Mouse (Mus musculus): ENCODE results near the gene Prx. TPM values are rescaled to one million over a fixed set of nuclear protein-coding genes. Genes with fewer than 3 reads are reported as not detected.

The Prx gene
- polyA plus RNA-seq (2015; fragmentation: Nextera tagmentation; extraction: Ambion mirVana): 5.8 and 6.3 TPM in 2 replicates

GRCm38 (mm10) chr7:27499036-27499435 lies at the start of gene Prx:
TSS of gene Prx (plus strand) at chr7:27499324.
- Histone ChIP-seq H3K9me3 (no peaks in the 10 kb centered on the region), H3K9ac (no peak within 1 kb of the TSS), H3K27ac (no peak within 1 kb of the TSS), H3K4me3 (no peak within 1 kb of the TSS), H3K4me2 (no peak within 1 kb of the TSS), H3K36me3 (no peaks in the 10 kb centered on the region), H3K27me3 (no peaks in the 10 kb centered on the region), H3K4me1 (peaks cover 12% of the 10 kb centered on the region; the same call in 1 of the 2 replicates)
- ATAC-seq (ENCODE audit: insufficient number of reproducible peaks, insufficient read depth, low FRiP score, low TSS enrichment, low read depth): no peak
- 30% methylated on average over 3 of the region's 3 CpGs for WGBS

GRCm38 (mm10) chr7:27451359-27451758 lies 47.8 kb upstream of the Prx start:
- H3K9me3 ChIP-seq: no peaks in the 10 kb centered on the region
- no peak overlapping the region for H3K27ac ChIP-seq
- no peak for ATAC-seq (ENCODE audit: insufficient number of reproducible peaks, insufficient read depth, low FRiP score, low TSS enrichment, low read depth)
- 87% methylated on average over 2 of the region's 2 CpGs for WGBS
- H3K4me2 ChIP-seq: no peak overlapping the region
- no peaks in the 10 kb centered on the region for H3K36me3 ChIP-seq
- H3K4me3 ChIP-seq: no peak overlapping the region
- H3K27me3 ChIP-seq: peaks cover 11% of the 10 kb centered on the region
- peaks cover 22% of the 10 kb centered on the region for H3K4me1 ChIP-seq
- H3K9ac ChIP-seq: no peak overlapping the region

DNA sequence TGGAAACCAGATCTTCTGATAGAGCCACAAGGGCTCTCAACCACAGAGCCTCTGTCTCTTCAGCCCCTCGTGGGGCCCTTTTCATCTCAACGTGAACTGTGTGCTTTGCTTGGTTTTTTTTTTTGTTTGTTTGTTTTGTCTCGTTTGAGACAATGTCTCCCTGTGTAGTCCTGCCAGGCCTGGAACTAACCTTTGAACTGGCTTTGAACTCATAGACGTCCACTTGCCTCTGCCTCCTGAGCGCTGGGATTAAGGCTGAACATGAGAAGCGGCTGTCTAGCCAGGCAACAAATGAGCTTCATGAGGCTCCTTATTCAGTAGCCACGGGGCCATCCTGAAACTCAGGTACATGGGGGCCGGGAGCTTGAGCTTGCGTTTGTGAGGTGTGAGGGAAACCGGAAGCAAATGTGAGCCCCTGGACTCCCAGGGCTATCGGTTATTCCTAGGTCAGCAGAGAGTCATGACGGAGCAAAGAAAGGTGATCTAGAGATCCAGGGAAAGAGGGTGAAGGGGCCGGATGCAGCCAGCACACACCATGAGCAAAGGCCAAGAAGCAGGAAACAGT lies 46.8 kb upstream of the Prx start:
- Histone ChIP-seq H3K4me2 (no peak overlapping the region), H3K4me1 (peaks cover 14% of the 10 kb centered on the region), H3K36me3 (no peaks in the 10 kb centered on the region), H3K9me3 (no peaks in the 10 kb centered on the region), H3K4me3 (no peak overlapping the region), H3K27ac (no peak overlapping the region), H3K9ac (no peak overlapping the region), H3K27me3 (peaks cover 2% of the 10 kb centered on the region)
- no peak for ATAC-seq (ENCODE audit: insufficient number of reproducible peaks, insufficient read depth, low FRiP score, low TSS enrichment, low read depth)
- WGBS: 43% methylated on average over 13 of the region's 13 CpGs

GRCm38 (mm10) chr7:27454461-27455121 lies 44.5 kb upstream of the Prx start:
- Histone ChIP-seq H3K36me3 (0 out of 2 replicates have a peak, but pooled peaks cover 3% of the 10 kb centered on the region), H3K27me3 (no peaks in the 10 kb centered on the region), H3K4me2 (no peak overlapping the region), H3K4me3 (no peak overlapping the region), H3K9me3 (no peaks in the 10 kb centered on the region), H3K9ac (no peak overlapping the region), H3K4me1 (0 out of 2 replicates have a peak, but pooled peaks cover 3% of the 10 kb centered on the region), H3K27ac (no peak overlapping the region)
- ATAC-seq (ENCODE audit: insufficient number of reproducible peaks, insufficient read depth, low FRiP score, low TSS enrichment, low read depth): no peak
- 70% methylated on average over 10 of the region's 10 CpGs for WGBS

- H3K4me1 ChIP-seq: 0 out of 2 replicates have a peak, but pooled peaks cover 3% of the 10 kb centered on the region
- no peak overlapping the region for H3K4me3 ChIP-seq
- H3K9me3 ChIP-seq: no peaks in the 10 kb centered on the region
- H3K9ac ChIP-seq: no peak overlapping the region
- ATAC-seq (ENCODE audit: insufficient number of reproducible peaks, insufficient read depth, low FRiP score, low TSS enrichment, low read depth): no peak
- WGBS: 93% methylated on average over 3 of the region's 3 CpGs
- 0 out of 2 replicates have a peak, but pooled peaks cover 4% of the 10 kb centered on the region for H3K36me3 ChIP-seq
- no peak overlapping the region for H3K4me2 ChIP-seq
- H3K27ac ChIP-seq: no peak overlapping the region
- H3K27me3 ChIP-seq: no peaks in the 10 kb centered on the region
Measured at GRCm38 (mm10) chr7:27455273-27455672, 43.9 kb upstream of the Prx start.

- H3K4me1 ChIP-seq: no peaks in the 10 kb centered on the region
- H3K9ac ChIP-seq: no peak overlapping the region
- H3K9me3 ChIP-seq: no peaks in the 10 kb centered on the region
- H3K27ac ChIP-seq: no peak overlapping the region
- H3K27me3 ChIP-seq: no peaks in the 10 kb centered on the region
- H3K36me3 ChIP-seq: 0 out of 2 replicates have a peak, but pooled peaks cover 4% of the 10 kb centered on the region
- 87% methylated on average over 4 of the region's 4 CpGs for WGBS
- H3K4me3 ChIP-seq: no peak overlapping the region
- no peak for ATAC-seq (ENCODE audit: insufficient number of reproducible peaks, insufficient read depth, low FRiP score, low TSS enrichment, low read depth)
- no peak overlapping the region for H3K4me2 ChIP-seq
Measured at GRCm38 (mm10) chr7:27458614-27459013, 40.5 kb upstream of the Prx start.

DNA sequence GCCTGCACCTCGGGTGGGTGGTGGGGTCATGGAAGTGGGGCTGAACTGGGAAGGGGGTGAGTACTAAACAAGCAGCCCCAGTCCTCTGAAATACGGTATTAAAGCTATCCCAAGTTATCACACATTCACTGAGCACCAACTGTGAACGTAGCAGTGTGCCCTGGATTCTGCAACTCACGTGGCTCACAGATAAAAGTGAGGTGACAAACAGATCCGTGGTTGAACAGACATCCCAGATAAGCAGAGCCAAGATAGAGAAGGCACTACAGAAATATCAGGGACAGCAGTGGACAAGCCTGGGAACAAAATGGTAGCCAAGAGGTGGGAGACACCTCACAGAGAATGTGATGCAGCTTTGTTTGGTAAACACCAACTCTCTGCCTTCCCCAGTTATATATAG lies 39.5 kb upstream of the Prx start:
- Histone ChIP-seq H3K9ac (no peak overlapping the region), H3K4me3 (no peak overlapping the region), H3K4me2 (no peak overlapping the region), H3K4me1 (no peaks in the 10 kb centered on the region), H3K27me3 (no peaks in the 10 kb centered on the region), H3K9me3 (no peaks in the 10 kb centered on the region), H3K27ac (no peak overlapping the region), H3K36me3 (0 out of 2 replicates have a peak, but pooled peaks cover 4% of the 10 kb centered on the region)
- 90% methylated on average over 5 of the region's 5 CpGs for WGBS
- no peak for ATAC-seq (ENCODE audit: insufficient number of reproducible peaks, insufficient read depth, low FRiP score, low TSS enrichment, low read depth)

GRCm38 (mm10) chr7:27460477-27460876 lies 38.6 kb upstream of the Prx start:
- no peak for ATAC-seq (ENCODE audit: insufficient number of reproducible peaks, insufficient read depth, low FRiP score, low TSS enrichment, low read depth)
- Histone ChIP-seq H3K9me3 (no peaks in the 10 kb centered on the region), H3K4me1 (no peaks in the 10 kb centered on the region), H3K9ac (no peak overlapping the region), H3K4me2 (no peak overlapping the region), H3K4me3 (no peak overlapping the region), H3K27ac (no peak overlapping the region), H3K27me3 (no peaks in the 10 kb centered on the region), H3K36me3 (0 out of 2 replicates have a peak, but pooled peaks cover 4% of the 10 kb centered on the region)
- 76% methylated on average over 6 of the region's 6 CpGs for WGBS

- no peak overlapping the region for H3K9ac ChIP-seq
- H3K36me3 ChIP-seq: no peaks in the 10 kb centered on the region
- H3K4me3 ChIP-seq: no peak overlapping the region
- H3K4me1 ChIP-seq: peaks cover 6% of the 10 kb centered on the region
- H3K4me2 ChIP-seq: no peak overlapping the region
- no peak overlapping the region for H3K27ac ChIP-seq
- ATAC-seq (ENCODE audit: insufficient number of reproducible peaks, insufficient read depth, low FRiP score, low TSS enrichment, low read depth): no peak
- WGBS: 32% methylated on average over 4 of the region's 4 CpGs
- H3K9me3 ChIP-seq: no peaks in the 10 kb centered on the region
- H3K27me3 ChIP-seq: no peaks in the 10 kb centered on the region
Measured at GRCm38 (mm10) chr7:27467648-27468047, 31.5 kb upstream of the Prx start.

GRCm38 (mm10) chr7:27471390-27472120 lies 27.6 kb upstream of the Prx start:
- Histone ChIP-seq H3K36me3 (peaks cover 9% of the 10 kb centered on the region), H3K4me1 (peaks cover 17% of the 10 kb centered on the region), H3K9me3 (no peaks in the 10 kb centered on the region), H3K9ac (no peak overlapping the region), H3K27me3 (no peaks in the 10 kb centered on the region), H3K4me3 (no peak overlapping the region), H3K27ac (no peak overlapping the region), H3K4me2 (no peak overlapping the region)
- ATAC-seq (ENCODE audit: insufficient number of reproducible peaks, insufficient read depth, low FRiP score, low TSS enrichment, low read depth): no peak
- WGBS: 90% methylated on average over 11 of the region's 11 CpGs

DNA sequence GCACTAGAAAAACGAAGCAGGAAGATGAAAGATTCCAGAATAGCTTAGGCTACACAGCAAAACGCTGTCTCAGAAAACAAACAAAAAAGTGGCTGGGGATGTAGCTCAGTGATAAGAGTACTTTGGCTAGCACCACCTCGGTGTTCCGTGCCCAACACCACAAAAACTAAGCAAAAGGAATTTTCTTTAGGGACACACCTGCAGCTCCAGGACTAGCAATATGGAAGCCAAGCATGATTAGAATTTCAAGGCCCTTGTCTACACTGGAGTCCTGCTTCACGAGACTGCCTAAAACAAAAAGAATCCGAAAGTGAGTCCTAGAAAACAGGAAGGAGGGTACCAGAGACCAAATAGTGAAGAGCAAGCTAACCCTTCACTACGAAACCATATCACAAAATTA lies 26.5 kb upstream of the Prx start:
- Histone ChIP-seq H3K9me3 (no peaks in the 10 kb centered on the region), H3K4me3 (peak overlapping the region; percentile 75), H3K9ac (peak overlapping the region; percentile 37; the same call in 1 of the 2 replicates), H3K27me3 (no peaks in the 10 kb centered on the region), H3K4me2 (peak overlapping the region; percentile 66), H3K4me1 (peaks cover 17% of the 10 kb centered on the region), H3K27ac (peak overlapping the region; percentile 94), H3K36me3 (peaks cover 18% of the 10 kb centered on the region)
- ATAC-seq (ENCODE audit: insufficient number of reproducible peaks, insufficient read depth, low FRiP score, low TSS enrichment, low read depth): no peak
- 41% methylated on average over 7 of the region's 7 CpGs for WGBS

Data from embryonic facial prominence, embryonic 13.5 days (tissue).